Mouse (Mus musculus): Measurements from ENCODE around the gene Rptor.

GRCm38 (mm10) chr11:119874841-119875240 is 272.1 kb downstream of the Rptor start:
- no peak for TF ChIP-seq EP300 (IDR thresholded peaks at IDR 0.05; ENCODE audit: insufficient read depth, low read depth, low read length)
- no peak for TF ChIP-seq CTCF (IDR thresholded peaks at IDR 0.05)
- no peak for TF ChIP-seq POLR2A (IDR thresholded peaks at IDR 0.05; ENCODE audit: insufficient read depth, low read depth, low read length)

Data from heart, adult 2 months (tissue).